Mouse (Mus musculus): ENCODE data around the gene Pttg1ip. TPM values are rescaled to one million over a fixed set of nuclear protein-coding genes. Genes with fewer than 3 reads are reported as not detected.
A peak's percentile ranks its signal among the peaks of the same experiment; 100 is the strongest.

Gene Pttg1ip
- polyA plus RNA-seq (2015; fragmentation: Nextera tagmentation; extraction: Ambion mirVana): 64.1 and 73.2 TPM in 2 replicates

DNA sequence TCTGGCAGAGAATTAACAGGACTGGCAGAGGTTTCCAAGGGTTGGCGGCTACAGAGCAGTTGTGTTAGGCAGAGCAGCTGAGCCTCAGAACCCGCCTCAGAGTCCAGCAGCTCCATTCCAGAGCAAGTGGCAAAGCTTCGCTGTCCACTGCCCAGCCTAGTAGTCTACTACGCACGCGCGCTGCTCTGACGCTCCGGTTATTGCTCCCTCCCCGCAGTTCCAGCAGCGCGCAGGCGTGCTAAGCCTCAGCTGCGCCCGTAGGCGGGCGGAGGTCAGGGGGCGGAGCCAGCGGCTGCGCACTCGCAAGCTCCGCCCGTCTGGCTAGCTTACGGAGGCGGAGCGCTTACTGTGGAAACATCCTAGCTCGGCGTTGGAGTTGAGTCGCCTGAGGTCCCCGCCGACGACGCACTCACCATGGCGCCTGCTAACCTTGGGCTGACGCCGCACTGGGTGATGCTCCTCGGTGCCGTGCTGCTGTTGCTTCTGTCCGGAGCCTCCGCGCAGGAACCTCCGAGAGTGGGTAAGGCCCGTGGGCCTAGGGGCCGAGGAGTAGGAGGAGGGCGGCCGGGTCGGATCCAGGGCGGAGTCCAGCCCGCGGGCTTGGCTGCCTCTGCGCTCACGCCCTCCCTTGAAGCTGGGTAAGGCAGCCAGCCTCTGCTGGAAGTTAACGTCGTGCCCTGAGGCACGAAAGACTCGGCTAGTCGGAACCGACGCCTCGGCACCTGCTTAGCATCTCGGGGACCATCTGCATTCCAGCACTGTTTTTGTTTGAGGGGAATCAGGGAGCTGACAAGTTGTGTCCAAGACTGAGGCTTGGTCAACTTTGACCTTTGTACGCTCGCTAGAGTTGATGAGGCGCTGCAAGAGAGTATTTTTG, at the start of gene Pttg1ip:
Gene Pttg1ip (plus strand): TSS at position 313 of the 877 bp plus-strand sequence.
- peak; percentile 94 for ATAC-seq (ENCODE audit: low read depth)
- H3K36me3 ChIP-seq: peaks cover 10% of the 10 kb centered on the region
- H3K9me3 ChIP-seq (replicated peaks): no peaks in the 10 kb centered on the region
- peaks cover 50% of the 10 kb centered on the region for H3K4me1 ChIP-seq (replicated peaks)
- H3K27me3 ChIP-seq: no peaks in the 10 kb centered on the region
- under 1% methylated on average over 64 of the region's 64 CpGs for WGBS (ENCODE audit: insufficient replicate concordance)
- H3K4me2 ChIP-seq: peak within 1 kb of the TSS; percentile 92
- H3K9ac ChIP-seq: peak within 1 kb of the TSS; percentile 85
- peak within 1 kb of the TSS; percentile 98 for H3K27ac ChIP-seq
- peak within 1 kb of the TSS; percentile 80 for H3K4me3 ChIP-seq (replicated peaks)
- peak; percentile 95 for DNase-seq

DNA sequence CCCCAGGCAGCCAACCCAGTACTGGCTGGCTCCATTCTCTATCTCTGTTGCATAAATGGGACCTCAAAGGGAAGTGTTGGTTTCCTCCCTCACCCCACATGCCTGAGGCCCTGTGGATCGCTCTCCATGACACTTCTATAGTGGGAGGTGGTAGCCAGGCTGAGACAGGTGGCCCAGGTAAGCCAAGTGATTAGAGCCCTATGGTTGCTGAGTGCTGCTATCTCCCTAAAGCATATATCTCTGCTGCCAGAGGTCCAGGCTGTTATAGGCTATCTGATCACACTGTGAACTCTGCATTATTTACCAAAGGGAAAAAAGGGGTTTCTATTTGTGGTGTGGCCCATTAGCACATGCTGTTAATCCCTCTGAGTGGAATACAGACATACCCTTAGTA, 49.5 kb upstream of the Pttg1ip start:
- H3K4me3 ChIP-seq (replicated peaks): no peak overlapping the region
- H3K4me2 ChIP-seq: peak overlapping the region; percentile 53; the same call in 1 of the 2 replicates
- H3K9ac ChIP-seq: no peak overlapping the region
- H3K4me1 ChIP-seq (replicated peaks): peaks cover 41% of the 10 kb centered on the region
- ATAC-seq (ENCODE audit: low read depth) (peak; percentile 51), DNase-seq (no peak)
- H3K27me3 ChIP-seq: no peaks in the 10 kb centered on the region
- H3K36me3 ChIP-seq: no peaks in the 10 kb centered on the region
- WGBS (ENCODE audit: insufficient replicate concordance): 29% methylated on average over 1 of the region's 1 CpGs
- peak overlapping the region; percentile 65 for H3K27ac ChIP-seq
- no peaks in the 10 kb centered on the region for H3K9me3 ChIP-seq (replicated peaks)

- Histone ChIP-seq H3K4me2 (no peak overlapping the region), H3K27ac (peak overlapping the region; percentile 45)
Observed at GRCm38 (mm10) chr10:77536727-77537126, 44.8 kb upstream of the Pttg1ip start.

DNA sequence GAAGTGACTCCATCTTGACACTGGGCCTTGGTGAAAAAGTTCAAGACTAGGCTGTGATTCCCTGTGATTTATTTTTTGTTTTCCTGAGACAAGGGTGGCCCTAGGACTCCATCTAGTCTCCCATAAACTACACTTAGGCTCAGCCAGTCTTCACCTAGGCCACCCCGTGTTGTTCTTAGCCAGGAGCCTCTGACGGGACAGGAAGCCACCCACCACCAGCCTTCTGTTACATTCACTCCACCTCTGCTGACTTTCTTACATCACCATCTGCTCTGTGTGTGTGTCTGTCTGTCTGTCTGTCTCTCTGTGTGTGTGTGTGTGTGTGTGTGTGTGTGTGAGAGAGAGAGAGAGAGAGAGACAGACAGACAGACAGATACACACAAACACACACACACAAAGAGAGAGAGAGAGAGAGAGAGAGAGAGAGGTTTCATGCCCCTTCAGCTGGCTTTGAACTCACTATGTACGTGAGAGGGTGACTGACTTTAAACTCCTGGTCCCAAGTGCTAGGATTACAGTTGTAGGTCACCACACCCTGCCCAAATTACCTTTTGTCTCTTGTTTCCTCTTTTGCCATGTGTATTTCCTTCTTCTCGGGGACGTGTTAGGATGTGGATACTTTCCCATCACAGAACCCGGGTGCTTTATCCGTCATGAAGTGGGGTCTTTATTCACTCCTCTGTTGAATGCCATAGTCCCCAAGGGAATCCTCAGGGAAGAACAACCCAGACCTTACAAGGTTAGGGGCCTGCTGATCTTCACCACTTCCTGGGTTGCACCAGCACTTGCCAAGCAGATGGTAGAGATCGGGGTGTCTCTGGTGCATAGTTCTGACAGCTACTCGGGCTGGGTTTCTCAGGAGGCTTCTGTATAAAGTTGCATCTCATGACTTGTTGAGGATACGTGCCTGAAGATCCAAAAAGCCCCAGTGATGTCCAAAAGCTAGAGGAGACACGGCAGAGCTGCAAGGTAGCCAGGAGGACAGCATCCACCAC, 44.0 kb upstream of the Pttg1ip start:
- DNase-seq: no peak
- Histone ChIP-seq H3K36me3 (no peaks in the 10 kb centered on the region), H3K4me1 (replicated peaks) (peaks cover 10% of the 10 kb centered on the region; the same call in 1 of the 2 replicates), H3K27ac (no peak overlapping the region), H3K4me3 (replicated peaks) (no peak overlapping the region), H3K9me3 (replicated peaks) (no peaks in the 10 kb centered on the region), H3K27me3 (no peaks in the 10 kb centered on the region), H3K9ac (no peak overlapping the region), H3K4me2 (no peak overlapping the region)
- no peak for ATAC-seq (ENCODE audit: low read depth)
- 66% methylated on average over 11 of the region's 11 CpGs for WGBS (ENCODE audit: insufficient replicate concordance)

More at GRCm38 (mm10) chr10:77536727-77537126, 44.8 kb upstream of the Pttg1ip start:
- no peaks in the 10 kb centered on the region for H3K27me3 ChIP-seq
- H3K4me3 ChIP-seq (replicated peaks): no peak overlapping the region
- H3K36me3 ChIP-seq: no peaks in the 10 kb centered on the region
- H3K9me3 ChIP-seq (replicated peaks): no peaks in the 10 kb centered on the region
- H3K4me1 ChIP-seq (replicated peaks): peaks cover 15% of the 10 kb centered on the region
- DNase-seq (no peak), ATAC-seq (ENCODE audit: low read depth) (no peak)
- WGBS (ENCODE audit: insufficient replicate concordance): 37% methylated on average over 8 of the region's 8 CpGs
- H3K9ac ChIP-seq: no peak overlapping the region

DNA sequence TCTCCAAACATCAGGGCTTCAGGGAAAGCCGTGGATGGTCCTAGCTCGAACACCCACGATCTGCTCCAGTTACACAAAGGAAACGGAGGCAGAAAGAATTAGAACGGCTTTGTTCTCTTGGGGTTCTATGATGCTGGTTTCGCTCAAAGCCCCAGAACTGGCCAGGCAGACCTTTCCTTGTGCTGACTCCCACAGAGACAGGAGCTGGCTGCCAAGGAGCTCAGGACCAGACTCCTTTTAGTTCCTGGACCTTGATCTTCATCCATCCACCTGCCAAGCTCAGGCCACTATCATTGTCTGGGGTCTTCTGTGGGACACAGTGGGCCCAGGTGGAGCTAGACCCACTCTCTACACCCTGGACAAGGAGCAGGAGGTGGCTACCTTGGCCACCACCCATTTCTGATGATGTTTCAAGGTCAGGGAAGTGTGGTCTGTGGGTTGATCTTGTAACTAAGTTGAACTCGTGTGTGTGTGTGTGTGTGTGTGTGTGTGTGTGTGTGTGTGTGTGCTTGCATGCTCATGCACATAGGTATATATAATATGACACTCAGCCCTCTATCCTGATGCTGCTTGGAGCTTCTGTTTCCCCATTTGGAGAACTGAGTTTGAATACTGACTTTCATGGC, 42.1 kb upstream of the Pttg1ip start:
- Histone ChIP-seq H3K27me3 (no peaks in the 10 kb centered on the region), H3K4me2 (no peak overlapping the region), H3K9me3 (replicated peaks) (no peaks in the 10 kb centered on the region), H3K27ac (no peak overlapping the region), H3K4me3 (replicated peaks) (no peak overlapping the region), H3K9ac (no peak overlapping the region), H3K36me3 (no peaks in the 10 kb centered on the region), H3K4me1 (replicated peaks) (peaks cover 10% of the 10 kb centered on the region; the same call in 1 of the 2 replicates)
- DNase-seq (no peak), ATAC-seq (ENCODE audit: low read depth) (no peak)
- 73% methylated on average over 7 of the region's 7 CpGs for WGBS (ENCODE audit: insufficient replicate concordance)

DNA sequence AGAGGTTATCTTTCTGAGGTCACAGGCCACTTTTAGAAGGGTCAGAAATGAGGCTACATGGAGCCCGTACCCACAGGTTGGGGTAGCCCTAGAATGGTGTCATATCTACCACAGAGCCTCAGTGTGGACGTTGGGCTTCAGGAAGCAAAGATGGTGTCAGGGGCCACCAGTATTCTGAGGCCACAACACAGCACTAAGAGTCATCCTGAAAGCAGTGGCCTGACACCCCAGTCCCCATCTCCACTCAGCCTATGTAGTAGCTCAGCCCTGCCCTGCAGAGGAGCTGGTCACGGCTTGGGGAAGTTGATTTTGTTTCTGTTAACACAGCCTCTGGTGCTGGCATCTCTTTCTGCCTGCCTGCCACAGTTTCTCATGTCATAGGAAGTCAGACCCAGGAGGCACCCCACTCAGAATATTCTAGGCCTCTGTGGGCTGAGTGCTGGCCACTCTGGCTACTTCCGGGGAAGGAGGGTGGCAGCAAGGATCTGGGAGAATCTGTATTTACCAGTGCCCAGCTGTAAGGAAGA, 40.9 kb upstream of the Pttg1ip start:
- Histone ChIP-seq H3K4me3 (replicated peaks) (no peak overlapping the region), H3K9ac (no peak overlapping the region), H3K27ac (no peak overlapping the region), H3K27me3 (no peaks in the 10 kb centered on the region), H3K9me3 (replicated peaks) (no peaks in the 10 kb centered on the region), H3K4me2 (no peak overlapping the region), H3K4me1 (replicated peaks) (peaks cover 10% of the 10 kb centered on the region; the same call in 1 of the 2 replicates), H3K36me3 (no peaks in the 10 kb centered on the region)
- ATAC-seq (ENCODE audit: low read depth) (no peak), DNase-seq (no peak)
- WGBS (ENCODE audit: insufficient replicate concordance): 43% methylated on average over 4 of the region's 4 CpGs

DNA sequence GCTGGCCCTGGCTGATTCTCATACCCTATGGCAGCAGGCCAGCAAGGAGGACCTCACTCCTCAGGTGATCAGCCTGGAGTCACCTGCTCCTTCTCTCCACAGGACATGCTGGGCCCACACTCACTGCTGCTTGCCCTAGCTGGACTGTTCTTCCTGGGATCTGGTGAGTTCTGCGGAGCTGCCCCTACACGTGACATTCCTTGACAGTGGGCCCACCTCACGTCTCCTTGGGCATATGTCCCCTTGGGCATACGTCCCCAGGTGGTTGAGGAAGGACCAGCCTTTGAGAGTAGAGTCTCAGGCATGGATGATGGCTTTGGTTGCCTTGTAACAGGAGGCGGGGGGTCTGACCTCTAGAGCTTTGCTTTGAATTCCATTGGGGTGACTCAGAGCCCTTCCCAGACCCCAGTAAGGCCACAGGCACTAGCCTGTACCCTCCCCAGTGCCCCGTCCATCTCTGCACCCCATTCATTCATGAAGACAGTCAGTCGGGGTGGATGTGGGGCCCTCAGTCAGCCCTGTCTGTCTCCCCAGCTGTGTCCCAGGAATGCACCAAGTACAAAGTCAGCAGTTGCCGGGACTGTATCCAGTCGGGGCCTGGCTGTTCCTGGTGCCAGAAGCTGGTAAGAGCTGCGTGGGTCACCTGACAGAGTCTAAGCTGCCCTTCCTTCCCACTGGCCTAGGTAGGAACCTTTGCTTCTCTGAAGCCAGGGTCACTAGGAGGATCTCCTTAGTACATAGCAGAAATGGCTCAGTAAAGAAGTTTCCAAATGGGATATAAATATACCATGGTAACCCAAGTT, 39.5 kb upstream of the Pttg1ip start:
- no peak overlapping the region for H3K27ac ChIP-seq
- 74% methylated on average over 10 of the region's 10 CpGs for WGBS (ENCODE audit: insufficient replicate concordance)
- no peak overlapping the region for H3K4me2 ChIP-seq
- no peaks in the 10 kb centered on the region for H3K36me3 ChIP-seq
- no peaks in the 10 kb centered on the region for H3K27me3 ChIP-seq
- no peak overlapping the region for H3K9ac ChIP-seq
- no peak for DNase-seq
- peaks cover 10% of the 10 kb centered on the region; the same call in 1 of the 2 replicates for H3K4me1 ChIP-seq (replicated peaks)
- H3K9me3 ChIP-seq (replicated peaks): no peaks in the 10 kb centered on the region
- H3K4me3 ChIP-seq (replicated peaks): no peak overlapping the region
- ATAC-seq (ENCODE audit: low read depth): no peak

DNA sequence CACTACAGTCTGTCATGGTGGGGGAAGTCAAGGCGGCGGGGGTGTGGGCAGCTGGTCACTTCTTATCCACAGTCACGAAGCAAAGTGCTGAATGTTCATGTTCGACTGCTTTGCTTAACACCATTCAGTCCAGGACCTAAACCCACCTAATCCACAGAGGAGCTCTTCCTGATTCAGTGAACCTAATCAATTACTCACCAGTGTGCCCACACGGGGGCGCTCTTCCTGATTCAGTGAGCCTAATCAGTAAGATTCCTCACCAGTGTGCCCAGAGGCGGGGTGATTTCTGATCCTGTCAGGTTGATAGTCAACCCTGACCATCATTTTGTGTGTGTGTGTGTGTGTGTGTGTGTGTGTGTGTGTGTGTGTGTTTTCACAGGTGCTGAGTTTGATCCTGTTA, 38.3 kb upstream of the Pttg1ip start:
- Histone ChIP-seq H3K9me3 (replicated peaks) (no peaks in the 10 kb centered on the region), H3K27me3 (no peaks in the 10 kb centered on the region), H3K27ac (no peak overlapping the region), H3K4me1 (replicated peaks) (peaks cover 10% of the 10 kb centered on the region; the same call in 1 of the 2 replicates), H3K36me3 (no peaks in the 10 kb centered on the region), H3K4me3 (replicated peaks) (no peak overlapping the region), H3K4me2 (no peak overlapping the region), H3K9ac (no peak overlapping the region)
- ATAC-seq (ENCODE audit: low read depth) (no peak), DNase-seq (peak; percentile 43)
- WGBS (ENCODE audit: insufficient replicate concordance): 37% methylated on average over 7 of the region's 7 CpGs

DNA sequence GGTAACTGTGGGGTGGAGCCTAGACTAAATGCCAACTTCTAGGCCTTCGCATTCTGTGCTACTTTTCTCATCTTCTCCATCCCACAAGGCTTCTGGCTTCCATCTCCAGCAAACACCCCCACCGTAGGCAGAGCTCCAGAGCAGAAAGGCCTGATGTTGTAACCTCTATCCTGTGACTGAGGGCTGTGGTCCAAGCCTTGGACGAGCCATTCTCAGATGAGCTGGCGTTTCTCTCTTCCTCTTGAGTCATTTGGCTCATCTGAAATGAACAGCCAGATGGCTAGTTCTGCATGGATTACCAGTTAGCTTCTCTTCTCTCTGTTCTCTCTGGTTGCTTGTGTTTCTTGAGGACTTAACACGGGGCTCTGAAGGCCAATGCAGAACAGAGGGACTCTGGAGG, 36.6 kb upstream of the Pttg1ip start:
- no peak for ATAC-seq (ENCODE audit: low read depth)

DNA sequence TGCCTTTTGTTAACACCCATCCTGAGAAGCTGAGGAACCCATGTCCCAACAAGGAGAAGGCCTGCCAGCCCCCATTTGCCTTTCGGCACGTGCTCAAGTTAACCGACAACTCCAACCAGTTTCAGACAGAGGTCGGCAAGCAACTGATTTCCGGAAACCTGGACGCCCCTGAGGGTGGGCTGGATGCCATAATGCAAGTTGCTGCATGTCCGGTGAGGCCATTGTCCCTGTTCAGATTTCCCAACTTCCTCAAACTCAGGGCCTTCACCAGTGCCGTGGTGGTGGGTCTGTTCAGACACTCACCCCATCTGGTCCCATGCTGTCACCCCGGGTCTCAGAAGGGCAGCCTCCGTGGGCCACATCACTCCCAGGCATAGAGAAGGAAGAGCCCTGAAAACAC, 32.9 kb upstream of the Pttg1ip start:
- no peaks in the 10 kb centered on the region for H3K9me3 ChIP-seq (replicated peaks)
- 0 out of 2 replicates have a peak, but pooled peaks cover 3% of the 10 kb centered on the region for H3K36me3 ChIP-seq
- no peak overlapping the region for H3K9ac ChIP-seq
- no peak for DNase-seq
- 71% methylated on average over 10 of the region's 10 CpGs for WGBS (ENCODE audit: insufficient replicate concordance)
- ATAC-seq (ENCODE audit: low read depth): no peak
- H3K4me1 ChIP-seq (replicated peaks): 0 out of 2 replicates have a peak, but pooled peaks cover 2% of the 10 kb centered on the region
- H3K27ac ChIP-seq: no peak overlapping the region
- H3K4me3 ChIP-seq (replicated peaks): no peak overlapping the region
- H3K4me2 ChIP-seq: no peak overlapping the region
- H3K27me3 ChIP-seq: no peaks in the 10 kb centered on the region

More for the DNA sequence above, 36.6 kb upstream of the Pttg1ip start:
- no peaks in the 10 kb centered on the region for H3K36me3 ChIP-seq
- 56% methylated on average over 5 of the region's 5 CpGs for WGBS (ENCODE audit: insufficient replicate concordance)
- H3K27ac ChIP-seq: no peak overlapping the region
- H3K4me1 ChIP-seq (replicated peaks): peaks cover 11% of the 10 kb centered on the region; the same call in 1 of the 2 replicates
- no peak overlapping the region for H3K4me2 ChIP-seq
- no peaks in the 10 kb centered on the region for H3K27me3 ChIP-seq
- no peak overlapping the region for H3K4me3 ChIP-seq (replicated peaks)
- H3K9ac ChIP-seq: no peak overlapping the region
- H3K9me3 ChIP-seq (replicated peaks): no peaks in the 10 kb centered on the region
- DNase-seq: no peak
